Mouse (Mus musculus) olfactory bulb, adult 2 months (tissue): ENCODE measurements around the gene Rpl37.

Source experiments
- CTCF ChIP-seq: fragments of 200-500 bp; IDR thresholded peaks from 2 replicates; pipeline ENCODE4 v1.5.1; 2012; ENCODE audit warnings: low read depth, mild to moderate bottlenecking, low read length, moderate library complexity; ENCODE audit not compliant: insufficient read depth
- POLR2A ChIP-seq: fragments of 200-500 bp; IDR thresholded peaks from 2 replicates; pipeline ENCODE4 v1.6.1; 2012; ENCODE audit warnings: mild to moderate bottlenecking, low read depth, low read length, moderate library complexity; ENCODE audit not compliant: insufficient read depth

GRCm38 (mm10) chr15:5126456-5126855, 10.0 kb downstream of the Rpl37 start:
- TF ChIP-seq CTCF (no peak), POLR2A (no peak)
